Mouse (Mus musculus) midbrain, embryonic 13.5 days (tissue): ENCODE data around the gene Hoxd10. TPM values are rescaled to one million over a fixed set of nuclear protein-coding genes. Genes with fewer than 3 reads are reported as not detected.

Source experiments
- ATAC-seq: fragments of 200-750 bp; cut with Nextera tagmentation; 2 replicates; pipeline ENCODE4 v1.8.0; 2017; ENCODE audit warnings: mild to moderate bottlenecking, moderate TSS enrichment, moderate library complexity
- H3K27ac ChIP-seq: fragments of 300-500 bp; sonication (generic); 2 replicates; pipeline ENCODE4 v1.5.1; 2015; ENCODE audit warnings: inconsistent platforms, mild to moderate bottlenecking, moderate library complexity
- H3K27me3 ChIP-seq: fragments of 300-500 bp; sonication (generic); 2 replicates; pipeline ENCODE4 v1.6.1; 2015; ENCODE audit warnings: mild to moderate bottlenecking, inconsistent platforms
- H3K36me3 ChIP-seq: fragments of 300-500 bp; sonication (generic); 2 replicates; pipeline ENCODE4 v1.6.1; 2015; ENCODE audit warnings: mild to moderate bottlenecking, inconsistent platforms
- H3K4me1 ChIP-seq: fragments of 300-500 bp; sonication (generic); replicated peaks from 2 replicates; pipeline ENCODE4 v1.6.1; 2015; ENCODE audit warnings: inconsistent platforms
- H3K4me2 ChIP-seq: fragments of 300-500 bp; sonication (generic); replicated peaks from 2 replicates; pipeline ENCODE4 v1.6.1; 2015; ENCODE audit warnings: moderate library complexity, mild to moderate bottlenecking, inconsistent platforms
- H3K4me3 ChIP-seq: fragments of 300-500 bp; sonication (generic); replicated peaks from 2 replicates; pipeline ENCODE4 v1.5.1; 2015; ENCODE audit warnings: mild to moderate bottlenecking, inconsistent platforms
- H3K9ac ChIP-seq: fragments of 300-500 bp; sonication (generic); replicated peaks from 2 replicates; pipeline ENCODE4 v1.6.1; 2015; ENCODE audit warnings: mild to moderate bottlenecking, inconsistent platforms
- H3K9me3 ChIP-seq: fragments of 300-500 bp; sonication (generic); 2 replicates; pipeline ENCODE4 v1.6.1; 2016; ENCODE audit warnings: mild to moderate bottlenecking, inconsistent platforms
- WGBS: fragments of 180-500 bp; shearing (Covaris S2); methylation state at CpG from one replicate; pipeline ENCODE4 v1.1.7; 2015; 5-methylcytosine and 5-hydroxymethylcytosine counted together
- polyA plus RNA-seq: library from polyadenylated mRNA; unstranded; fragments of >200 nt; fragmentation: Nextera tagmentation; extraction: Ambion mirVana; gene quantifications from 2 replicates; pipeline ENCODE4 v1.2.1, GENCODE M21; 2015

The Hoxd10 gene
- polyA plus RNA-seq, 1 experiment from 2014 or later, result not detected

DNA sequence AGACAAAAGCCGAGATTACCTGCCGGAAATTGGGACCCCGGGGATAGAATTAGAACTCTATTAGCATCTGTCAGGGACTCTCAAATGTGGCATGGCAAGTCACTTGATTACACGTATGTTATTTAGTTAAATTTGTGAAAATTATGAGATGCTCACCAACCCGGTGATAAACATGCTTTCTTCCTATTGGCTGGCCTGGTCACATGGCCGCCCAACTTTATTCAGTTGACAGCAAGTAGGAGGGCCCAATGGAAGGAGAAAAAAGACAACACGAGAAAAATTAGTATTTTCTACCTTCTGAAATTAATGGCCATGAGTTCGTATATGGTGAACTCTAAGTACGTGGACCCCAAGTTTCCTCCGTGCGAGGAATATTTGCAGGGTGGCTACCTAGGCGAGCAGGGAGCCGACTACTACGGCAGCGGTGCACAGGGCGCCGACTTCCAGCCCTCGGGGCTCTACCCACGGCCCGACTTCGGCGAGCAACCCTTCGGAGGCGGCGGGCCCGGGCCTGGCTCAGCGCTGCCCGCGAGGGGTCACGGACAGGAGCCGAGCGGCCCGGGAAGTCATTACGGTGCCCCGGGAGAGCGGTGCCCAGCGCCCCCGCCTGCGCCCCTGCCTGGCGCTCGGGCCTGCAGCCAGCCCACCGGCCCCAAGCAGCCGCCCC is 35.4 kb downstream of the Hoxd10 start:
- Histone ChIP-seq H3K27me3 (peaks cover 99% of the 10 kb centered on the region), H3K4me2 (peak overlapping the region; percentile 26; the same call in 1 of the 2 replicates), H3K4me3 (peak overlapping the region; percentile 14; the same call in 1 of the 2 replicates), H3K9ac (no peak overlapping the region), H3K36me3 (no peaks in the 10 kb centered on the region), H3K27ac (no peak overlapping the region), H3K4me1 (peaks cover 6% of the 10 kb centered on the region), H3K9me3 (no peaks in the 10 kb centered on the region)
- no peak for ATAC-seq
- under 1% methylated on average over 43 of the region's 43 CpGs for WGBS

DNA sequence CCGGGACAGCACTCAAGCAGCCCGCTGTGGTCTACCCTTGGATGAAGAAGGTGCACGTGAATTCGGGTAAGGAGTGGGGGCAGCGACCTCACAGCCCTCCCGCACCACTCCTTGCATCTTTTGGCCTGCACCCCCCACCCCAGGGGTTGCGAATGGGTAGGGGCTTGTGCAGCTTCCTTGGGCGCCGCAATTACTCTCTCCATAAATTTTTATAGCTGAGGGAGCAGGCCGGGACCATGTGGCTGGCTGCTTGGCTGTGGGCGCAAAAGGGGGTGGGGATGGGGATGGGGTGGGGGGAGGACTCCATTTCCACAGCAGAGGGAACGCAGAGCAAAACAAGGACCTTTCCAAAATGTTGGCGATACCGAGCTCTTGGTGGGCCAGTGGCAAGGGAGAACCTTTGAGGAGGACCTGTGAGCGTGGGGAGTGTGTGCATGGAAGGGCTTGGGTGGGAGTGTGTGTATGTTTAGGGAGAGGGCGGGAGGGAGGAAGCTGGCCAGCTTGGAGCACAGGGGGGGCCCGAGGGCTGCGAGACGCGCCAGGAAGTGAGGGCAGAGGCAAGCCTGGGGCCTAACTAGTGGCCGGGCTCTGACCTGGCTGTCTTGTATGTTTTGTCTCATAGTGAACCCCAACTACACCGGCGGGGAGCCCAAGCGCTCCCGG is 36.0 kb downstream of the Hoxd10 start:
- ATAC-seq, result no peak
- H3K4me2 ChIP-seq, result no peak overlapping the region
- peaks cover 7% of the 10 kb centered on the region for H3K4me1 ChIP-seq
- under 1% methylated on average over 25 of the region's 25 CpGs for WGBS
- no peaks in the 10 kb centered on the region for H3K36me3 ChIP-seq
- H3K9me3 ChIP-seq, result no peaks in the 10 kb centered on the region
- no peak overlapping the region for H3K9ac ChIP-seq
- no peak overlapping the region for H3K27ac ChIP-seq
- peaks cover 99% of the 10 kb centered on the region for H3K27me3 ChIP-seq
- H3K4me3 ChIP-seq, result no peak overlapping the region

DNA sequence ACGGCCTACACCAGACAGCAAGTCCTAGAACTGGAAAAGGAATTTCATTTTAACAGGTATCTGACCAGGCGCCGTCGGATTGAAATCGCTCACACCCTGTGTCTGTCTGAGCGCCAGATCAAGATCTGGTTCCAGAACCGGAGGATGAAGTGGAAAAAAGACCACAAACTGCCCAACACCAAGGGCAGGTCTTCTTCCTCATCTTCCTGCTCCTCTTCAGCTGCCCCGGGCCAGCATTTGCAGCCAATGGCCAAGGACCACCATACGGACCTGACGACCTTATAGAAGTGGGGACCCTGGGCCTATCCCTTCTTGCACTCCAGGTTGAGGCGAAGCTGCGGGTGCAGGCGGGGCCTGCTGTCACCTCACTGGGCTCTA is 36.6 kb downstream of the Hoxd10 start:
- Histone ChIP-seq H3K27me3 (peaks cover 99% of the 10 kb centered on the region), H3K27ac (no peak overlapping the region), H3K4me3 (no peak overlapping the region), H3K9me3 (no peaks in the 10 kb centered on the region), H3K4me1 (peaks cover 10% of the 10 kb centered on the region), H3K36me3 (no peaks in the 10 kb centered on the region), H3K4me2 (no peak overlapping the region), H3K9ac (no peak overlapping the region)
- ATAC-seq, result no peak
- WGBS, result 2% methylated on average over 13 of the region's 13 CpGs

DNA sequence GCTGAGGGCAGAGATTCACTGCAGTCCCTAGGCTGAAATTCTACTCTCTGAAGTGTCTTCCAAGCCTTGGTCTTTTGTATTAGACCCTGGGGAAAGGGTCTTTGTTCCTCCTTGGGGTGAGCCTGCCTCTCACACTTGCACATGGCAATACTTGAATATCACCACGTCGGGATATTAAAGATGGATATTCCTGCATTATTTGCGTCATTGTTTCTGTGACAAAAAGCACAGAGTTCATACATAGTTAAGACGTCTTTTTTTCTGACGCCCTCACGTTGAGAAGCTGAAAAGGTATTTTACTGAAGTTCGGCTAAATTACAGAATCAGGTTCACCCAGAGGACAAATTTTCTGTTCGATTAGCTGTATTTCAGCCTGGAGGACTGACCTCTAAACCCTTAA is 38.6 kb downstream of the Hoxd10 start:
- ATAC-seq, result no peak
- Histone ChIP-seq H3K4me3 (no peak overlapping the region), H3K36me3 (no peaks in the 10 kb centered on the region), H3K4me1 (peaks cover 10% of the 10 kb centered on the region), H3K9me3 (no peaks in the 10 kb centered on the region), H3K4me2 (no peak overlapping the region), H3K27ac (no peak overlapping the region), H3K27me3 (peaks cover 99% of the 10 kb centered on the region), H3K9ac (no peak overlapping the region)
- 1% methylated on average over 8 of the region's 8 CpGs for WGBS

DNA sequence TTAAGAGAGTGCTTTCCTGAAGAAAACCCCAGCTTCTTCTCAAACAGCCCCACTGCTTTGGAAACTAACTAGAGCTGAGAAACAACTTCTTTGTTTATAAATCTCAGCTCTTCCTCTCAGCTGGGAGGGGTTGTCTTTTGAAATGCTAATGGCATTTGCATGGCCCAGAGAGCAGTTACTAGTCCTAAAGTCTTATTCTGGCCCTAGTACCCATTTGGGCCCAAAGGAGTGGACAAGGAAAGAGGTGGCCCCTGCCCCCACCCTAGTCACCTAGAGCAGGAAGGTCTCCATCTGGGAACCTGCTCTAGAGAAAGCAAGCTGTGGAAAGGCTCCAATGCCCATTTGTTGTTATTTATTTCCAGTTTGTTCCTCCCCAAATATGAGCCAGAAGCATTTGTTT is 39.3 kb downstream of the Hoxd10 start:
- peaks cover 12% of the 10 kb centered on the region for H3K4me1 ChIP-seq
- H3K4me3 ChIP-seq, result no peak overlapping the region
- peaks cover 99% of the 10 kb centered on the region for H3K27me3 ChIP-seq
- H3K36me3 ChIP-seq, result no peaks in the 10 kb centered on the region
- no peak for ATAC-seq
- no peak overlapping the region for H3K27ac ChIP-seq
- H3K9ac ChIP-seq, result no peak overlapping the region
- no peak overlapping the region for H3K4me2 ChIP-seq
- no peaks in the 10 kb centered on the region for H3K9me3 ChIP-seq

DNA sequence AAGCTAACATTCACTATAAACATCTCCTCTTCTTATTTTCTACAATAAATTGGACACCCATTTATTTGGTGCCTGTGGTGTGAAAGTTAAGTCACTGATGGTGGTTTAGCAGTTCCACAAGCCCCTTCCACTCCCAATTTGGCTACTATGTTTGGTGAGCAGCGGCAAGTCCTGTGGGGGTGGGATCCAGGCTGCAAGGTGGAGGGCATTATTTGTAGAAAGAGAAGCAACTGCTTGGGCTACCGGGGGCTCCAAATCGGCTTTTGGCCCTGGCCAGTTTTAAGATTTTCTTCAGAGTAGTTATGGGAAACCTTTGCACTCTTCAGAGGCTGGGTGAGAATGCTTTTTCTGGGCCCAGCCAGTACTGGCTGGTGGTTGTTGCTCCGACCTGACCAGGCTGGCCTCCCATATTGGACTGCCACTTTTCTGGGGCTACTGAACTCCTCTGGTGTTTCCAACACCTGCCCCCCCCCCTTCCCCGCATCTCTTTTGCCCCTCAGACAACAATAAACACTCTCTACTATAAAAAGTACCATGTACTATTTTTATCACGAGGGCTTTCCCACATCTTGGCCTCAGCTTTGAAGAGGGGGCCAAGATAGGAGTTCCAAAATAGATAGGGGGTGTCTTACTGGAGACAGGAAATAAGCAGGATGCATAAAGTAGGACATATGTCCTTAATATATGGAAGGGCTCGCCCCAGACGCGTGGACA is 40.2 kb downstream of the Hoxd10 start:
- Histone ChIP-seq H3K4me3 (no peak overlapping the region), H3K27ac (no peak overlapping the region), H3K9ac (no peak overlapping the region), H3K9me3 (no peaks in the 10 kb centered on the region), H3K27me3 (peaks cover 99% of the 10 kb centered on the region), H3K4me1 (peaks cover 13% of the 10 kb centered on the region), H3K4me2 (no peak overlapping the region), H3K36me3 (no peaks in the 10 kb centered on the region)
- 2% methylated on average over 9 of the region's 9 CpGs for WGBS
- ATAC-seq, result no peak

DNA sequence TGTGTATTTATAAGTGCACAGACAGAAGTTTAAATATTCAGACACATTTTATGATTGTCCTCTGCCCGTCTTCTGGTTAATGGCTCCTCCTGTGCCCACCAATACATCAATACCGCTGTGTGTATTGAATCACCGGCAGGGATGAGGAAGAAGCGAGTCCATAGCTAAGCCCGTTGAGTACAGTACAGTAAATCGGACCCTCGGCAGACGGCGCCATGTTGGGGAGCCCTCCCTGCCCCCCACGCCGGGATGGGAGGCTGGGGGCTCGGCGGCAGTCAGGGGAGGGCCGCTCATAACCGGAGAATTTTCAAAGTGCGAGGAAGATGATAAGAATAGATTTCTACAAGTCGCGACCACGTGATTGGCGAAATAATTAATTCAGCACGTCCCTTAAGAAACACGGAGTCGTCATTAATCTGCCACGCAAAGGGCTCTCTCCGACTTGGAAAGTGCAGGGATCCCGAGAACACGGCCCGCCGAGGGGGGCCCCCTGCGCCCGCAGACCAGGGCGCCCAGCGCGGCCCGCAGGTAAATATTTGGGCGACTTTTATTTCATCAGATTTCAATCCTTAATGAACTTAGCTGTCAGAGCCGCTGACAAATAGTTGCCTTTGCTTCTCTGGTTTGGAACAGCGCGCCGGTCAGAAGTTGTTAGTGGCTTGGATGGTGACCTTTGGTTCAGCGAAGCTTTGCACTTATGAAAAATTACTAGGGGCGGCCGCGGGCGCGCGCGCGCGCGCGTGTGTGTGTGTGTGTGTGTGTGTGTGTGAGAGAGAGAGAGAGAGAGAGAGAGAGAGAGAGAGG is 41.0 kb downstream of the Hoxd10 start:
- no peak overlapping the region for H3K4me3 ChIP-seq
- H3K27me3 ChIP-seq, result peaks cover 99% of the 10 kb centered on the region
- no peak overlapping the region for H3K4me2 ChIP-seq
- no peak overlapping the region for H3K27ac ChIP-seq
- peaks cover 8% of the 10 kb centered on the region for H3K4me1 ChIP-seq
- 1% methylated on average over 52 of the region's 52 CpGs for WGBS
- H3K36me3 ChIP-seq, result no peaks in the 10 kb centered on the region
- no peak for ATAC-seq
- H3K9me3 ChIP-seq, result no peaks in the 10 kb centered on the region
- no peak overlapping the region for H3K9ac ChIP-seq

DNA sequence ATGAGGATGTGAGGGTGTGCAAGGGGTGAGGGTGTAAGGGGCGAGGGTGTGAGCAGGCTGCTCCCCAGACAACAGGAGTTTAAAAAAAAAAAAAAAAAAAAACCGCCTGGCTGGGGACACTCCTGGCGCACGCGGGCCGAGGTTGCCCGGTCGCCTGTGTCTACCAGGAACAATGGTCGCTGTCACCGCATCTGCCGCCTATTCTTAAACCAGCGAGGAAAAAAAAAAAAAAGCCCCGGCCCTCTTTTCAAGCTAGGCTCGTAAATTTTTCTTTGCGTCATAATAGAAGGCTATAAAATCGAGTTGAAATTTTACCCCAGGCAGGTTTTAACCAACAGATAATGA is 41.6 kb downstream of the Hoxd10 start:
- no peak for ATAC-seq
- Histone ChIP-seq H3K4me1 (peaks cover 8% of the 10 kb centered on the region), H3K27me3 (peaks cover 99% of the 10 kb centered on the region), H3K4me3 (no peak overlapping the region), H3K36me3 (no peaks in the 10 kb centered on the region), H3K9ac (no peak overlapping the region), H3K4me2 (no peak overlapping the region), H3K27ac (no peak overlapping the region), H3K9me3 (no peaks in the 10 kb centered on the region)
- 0% methylated on average over 11 of the region's 16 CpGs for WGBS

DNA sequence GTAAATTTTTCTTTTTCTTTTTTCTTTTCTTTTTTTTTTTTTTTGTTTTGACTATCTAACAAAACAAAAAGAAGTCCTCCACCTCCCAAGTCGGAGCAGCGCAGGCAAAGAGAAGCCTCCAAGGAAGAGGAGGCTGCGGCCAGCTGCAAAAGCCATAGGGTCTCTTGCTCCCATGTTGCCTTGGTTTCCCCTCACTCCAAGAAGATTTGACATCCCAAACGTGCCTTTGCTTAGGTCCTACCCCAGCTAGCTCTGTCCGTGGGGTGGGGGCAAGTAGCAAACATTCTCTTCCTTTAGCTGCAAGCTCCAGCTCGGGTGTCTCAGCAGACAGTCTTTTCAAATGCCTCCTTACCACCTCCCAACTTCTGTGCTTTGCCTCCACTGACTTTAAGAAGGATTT is 42.0 kb downstream of the Hoxd10 start:
- no peak overlapping the region for H3K27ac ChIP-seq
- H3K36me3 ChIP-seq, result no peaks in the 10 kb centered on the region
- H3K9me3 ChIP-seq, result no peaks in the 10 kb centered on the region
- ATAC-seq, result no peak
- H3K4me3 ChIP-seq, result no peak overlapping the region
- peaks cover 99% of the 10 kb centered on the region for H3K27me3 ChIP-seq
- no peak overlapping the region for H3K4me2 ChIP-seq
- H3K9ac ChIP-seq, result no peak overlapping the region
- peaks cover 8% of the 10 kb centered on the region for H3K4me1 ChIP-seq
- WGBS, result 1% methylated on average over 6 of the region's 6 CpGs

DNA sequence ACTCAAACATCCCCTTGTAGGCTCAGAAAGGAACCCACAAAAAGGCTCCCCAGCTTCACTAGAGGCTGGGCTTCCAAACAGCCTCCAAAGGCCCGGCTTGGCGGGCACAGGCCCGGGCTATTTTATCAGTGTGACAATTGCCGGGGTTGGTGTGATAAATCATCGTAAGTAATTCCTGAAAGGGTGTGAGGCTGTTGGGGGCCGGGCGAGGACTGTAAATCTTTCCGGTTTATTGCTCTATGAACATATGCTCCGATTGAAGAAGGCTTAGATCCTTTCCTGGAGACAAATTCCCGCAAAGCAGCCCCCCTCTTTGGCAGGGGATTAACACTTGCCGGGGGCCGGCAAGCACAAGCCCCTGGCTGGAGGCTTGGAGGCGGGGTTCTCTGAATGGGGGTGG is 42.7 kb downstream of the Hoxd10 start:
- Histone ChIP-seq H3K9ac (no peak overlapping the region), H3K4me2 (no peak overlapping the region), H3K27ac (no peak overlapping the region), H3K36me3 (no peaks in the 10 kb centered on the region), H3K4me3 (no peak overlapping the region), H3K4me1 (peaks cover 8% of the 10 kb centered on the region), H3K27me3 (peaks cover 99% of the 10 kb centered on the region), H3K9me3 (no peaks in the 10 kb centered on the region)
- no peak for ATAC-seq
- WGBS, result 1% methylated on average over 13 of the region's 13 CpGs

DNA sequence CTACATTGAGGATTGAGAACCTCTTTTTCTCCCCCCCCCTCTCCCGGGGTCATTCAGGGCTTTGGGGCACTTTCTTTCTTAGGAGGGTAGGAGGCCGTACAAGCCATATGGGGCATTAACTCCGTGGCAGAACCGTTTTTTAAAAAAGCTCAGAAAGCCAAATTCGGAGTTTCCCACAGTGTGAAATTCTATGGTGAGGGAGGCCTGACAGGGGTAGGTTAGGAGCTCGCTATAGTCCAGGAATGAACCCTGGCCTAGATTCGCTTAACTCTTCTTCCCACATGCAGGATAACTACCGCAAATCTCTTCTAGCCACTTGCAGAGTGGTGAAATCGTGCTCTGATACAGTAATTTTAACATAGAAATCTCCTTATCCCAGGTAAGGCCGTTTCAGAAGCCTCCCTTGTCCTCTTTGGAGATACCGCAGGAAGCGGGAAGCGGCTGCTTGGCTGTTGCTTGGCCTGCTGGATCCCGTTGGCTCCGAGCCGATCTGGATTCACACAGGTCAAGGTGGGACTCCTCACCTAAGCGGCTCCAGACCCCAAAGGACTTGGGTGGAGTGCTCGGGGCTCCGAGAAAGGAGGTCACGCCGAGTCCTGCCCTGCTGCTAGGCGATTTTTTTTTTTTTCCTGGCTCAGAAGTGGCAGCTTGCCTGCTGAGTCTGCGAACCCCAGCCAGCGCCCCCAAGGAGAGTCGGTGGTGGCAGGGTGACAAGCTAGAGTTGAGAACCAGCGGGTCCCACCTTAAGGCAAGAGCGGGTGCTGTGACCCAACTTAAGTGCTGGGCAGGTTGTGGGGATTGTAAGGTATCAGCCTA is 43.5 kb downstream of the Hoxd10 start:
- no peak overlapping the region for H3K4me2 ChIP-seq
- 2% methylated on average over 27 of the region's 27 CpGs for WGBS

More for the DNA sequence above, 43.5 kb downstream of the Hoxd10 start:
- Histone ChIP-seq H3K4me1 (peaks cover 8% of the 10 kb centered on the region), H3K27me3 (peaks cover 100% of the 10 kb centered on the region), H3K36me3 (no peaks in the 10 kb centered on the region), H3K9me3 (no peaks in the 10 kb centered on the region), H3K27ac (no peak overlapping the region), H3K4me3 (no peak overlapping the region), H3K9ac (no peak overlapping the region)
- ATAC-seq, result no peak
